Mouse (Mus musculus) fibroblast of lung, adult 2 months (primary cell): Measurements from ENCODE around the gene Lrrc49.

Source experiments
- DNase-seq: peaks from one replicate; pipeline ENCODE4 v3.0.0-alpha.2; 2011; ENCODE audit warnings: low read depth

Lrrc49 gene

GRCm38 (mm10) chr9:60674780-60675179 lies 13.2 kb downstream of the Lrrc49 start:
- DNase-seq, result no peak

- DNase-seq, result no peak
Measured at GRCm38 (mm10) chr9:60672568-60672967, 15.4 kb downstream of the Lrrc49 start.

GRCm38 (mm10) chr9:60668886-60669285 lies 19.1 kb downstream of the Lrrc49 start:
- no peak for DNase-seq

- no peak for DNase-seq
Measured at GRCm38 (mm10) chr9:60665535-60665934, 22.4 kb downstream of the Lrrc49 start.

- no peak for DNase-seq
Measured at GRCm38 (mm10) chr9:60664866-60665265, 23.1 kb downstream of the Lrrc49 start.

GRCm38 (mm10) chr9:60664385-60664784 lies 23.6 kb downstream of the Lrrc49 start:
- peak; percentile 33 for DNase-seq

- DNase-seq, result no peak
Measured at GRCm38 (mm10) chr9:60662936-60663335, 25.0 kb downstream of the Lrrc49 start.

GRCm38 (mm10) chr9:60653582-60653981 lies 34.4 kb downstream of the Lrrc49 start:
- DNase-seq, result no peak

- no peak for DNase-seq
Measured at GRCm38 (mm10) chr9:60653137-60653536, 34.8 kb downstream of the Lrrc49 start.

- DNase-seq, result no peak
Measured at GRCm38 (mm10) chr9:60650277-60650676, 37.7 kb downstream of the Lrrc49 start.

GRCm38 (mm10) chr9:60648981-60649975 lies 38.7 kb downstream of the Lrrc49 start:
- DNase-seq, result no peak

GRCm38 (mm10) chr9:60633601-60634000 lies 54.4 kb downstream of the Lrrc49 start:
- no peak for DNase-seq

- peak; percentile 12 for DNase-seq
Measured at GRCm38 (mm10) chr9:60626311-60626791, 61.6 kb downstream of the Lrrc49 start.

GRCm38 (mm10) chr9:60625895-60626294 lies 62.1 kb downstream of the Lrrc49 start:
- DNase-seq, result peak; percentile 4

GRCm38 (mm10) chr9:60616946-60617345 lies 71.0 kb downstream of the Lrrc49 start:
- peak; percentile 30 for DNase-seq

GRCm38 (mm10) chr9:60616359-60616758 lies 71.6 kb downstream of the Lrrc49 start:
- peak; percentile 1 for DNase-seq

- no peak for DNase-seq
Measured at GRCm38 (mm10) chr9:60612260-60612659, 75.7 kb downstream of the Lrrc49 start.

GRCm38 (mm10) chr9:60610194-60610593 lies 77.8 kb downstream of the Lrrc49 start:
- no peak for DNase-seq

GRCm38 (mm10) chr9:60608857-60609256 lies 79.1 kb downstream of the Lrrc49 start:
- DNase-seq, result no peak

GRCm38 (mm10) chr9:60608086-60608485 lies 79.9 kb downstream of the Lrrc49 start:
- DNase-seq, result no peak

- DNase-seq, result no peak
Measured at GRCm38 (mm10) chr9:60604971-60605370, 83.0 kb downstream of the Lrrc49 start.

GRCm38 (mm10) chr9:60601936-60602335 lies 86.0 kb downstream of the Lrrc49 start:
- DNase-seq, result no peak

GRCm38 (mm10) chr9:60600273-60600672 lies 87.7 kb downstream of the Lrrc49 start:
- DNase-seq, result no peak
